Mouse (Mus musculus) heart, adult 2 months (tissue): ENCODE data around the gene Tmem116. TPM values are rescaled to one million over a fixed set of nuclear protein-coding genes. Genes with fewer than 3 reads are reported as not detected.
A peak's percentile ranks its signal among the peaks of the same experiment; 100 is the strongest.

Source experiments
- DNase-seq, 2 experiments: peaks; one replicate each; pipeline ENCODE4 v3.0.0; 2021
- H3K27ac ChIP-seq: fragments of 200-600 bp; 2 replicates; pipeline ENCODE4 v1.8.1; 2022
- H3K27me3 ChIP-seq: fragments of 200-500 bp; 2 replicates; pipeline ENCODE4 v1.6.1; 2012; ENCODE audit warnings: mild to moderate bottlenecking, low read length, inconsistent platforms, mixed read lengths; ENCODE audit not compliant: control insufficient read depth, insufficient read depth
- H3K36me3 ChIP-seq: fragments of 200-500 bp; 2 replicates; pipeline ENCODE4 v1.6.1; 2012; ENCODE audit warnings: low read length, inconsistent platforms; ENCODE audit not compliant: control insufficient read depth, insufficient read depth
- H3K4me1 ChIP-seq: fragments of 200-500 bp; 2 replicates; pipeline ENCODE4 v1.6.1; 2011; ENCODE audit warnings: low read length; ENCODE audit not compliant: control insufficient read depth, insufficient read depth
- H3K4me3 ChIP-seq: fragments of 200-600 bp; 2 replicates; pipeline ENCODE4 v1.8.1; 2022
- H3K79me2 ChIP-seq: fragments of 200-500 bp; replicated peaks from 2 replicates; pipeline ENCODE4 v1.6.1; 2012; ENCODE audit warnings: mild to moderate bottlenecking, inconsistent platforms, low read length, moderate library complexity, mixed read lengths; ENCODE audit not compliant: control insufficient read depth, insufficient read depth
- H3K9ac ChIP-seq: fragments of 200-500 bp; 2 replicates; pipeline ENCODE4 v1.6.1; 2012; ENCODE audit warnings: low read depth, mild to moderate bottlenecking, control low read depth, inconsistent platforms, low read length, mixed read lengths
- CTCF ChIP-seq: fragments of 200-600 bp; IDR thresholded peaks from 2 replicates; pipeline ENCODE4 v1.8.1; 2022; ENCODE audit warnings: antibody characterized with exemption, mild to moderate bottlenecking, moderate library complexity
- EP300 ChIP-seq: fragments of 200-500 bp; IDR thresholded peaks from 2 replicates; pipeline ENCODE4 v1.6.1; 2011; ENCODE audit warnings: low read depth, low read length, control low read depth; ENCODE audit not compliant: insufficient read depth
- POLR2A ChIP-seq: fragments of 200-500 bp; IDR thresholded peaks from 2 replicates; pipeline ENCODE4 v1.6.1; 2011; ENCODE audit warnings: mild to moderate bottlenecking, low read depth, low read length, control low read depth; ENCODE audit not compliant: insufficient read depth
- WGBS: fragments of 180-500 bp; shearing (Covaris S2); methylation state at CpG from one replicate; pipeline ENCODE4 v1.1.7; 2018; 5-methylcytosine and 5-hydroxymethylcytosine counted together
- intact Hi-C: fragments of 180-260 bp; cut with DNase I; formaldehyde crosslinking; loops from one replicate; pipeline ENCODE4 v1.15.1; 2025
- polyA plus RNA-seq: library from polyadenylated mRNA; depleted of rRNA; stranded (reverse); fragments of >200 nt; gene quantifications from 2 replicates; pipeline ENCODE4 v1.2.3, GENCODE M21; 2012
- total RNA-seq, 2 experiments: library from RNA; stranded (reverse); gene quantifications; 2 replicates each; pipeline ENCODE4 v1.2.3; 2021

Gene Tmem116
- total and polyA plus RNA-seq, 3 experiments, result 10.0 to 16.2 (median 12.6) TPM

DNA sequence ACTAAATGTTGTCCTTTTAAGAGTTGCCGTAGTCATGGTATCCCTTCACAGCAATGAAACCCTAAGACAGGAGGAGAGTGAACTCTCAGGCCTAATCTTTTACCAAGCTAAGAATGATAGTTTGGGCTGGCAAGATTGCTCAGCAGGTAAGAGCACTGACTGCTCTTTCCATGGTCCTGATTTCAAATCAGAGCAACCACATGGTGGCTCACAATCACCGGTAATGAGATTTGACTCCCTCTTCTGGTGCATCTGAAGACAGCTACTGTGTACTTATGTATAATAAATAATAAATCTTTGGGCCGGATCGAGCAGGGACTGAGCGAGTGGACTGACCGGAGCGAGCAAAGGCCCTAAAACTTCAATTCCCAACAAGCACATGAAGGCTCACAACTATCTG, 89.5 kb downstream of the Tmem116 start:
- no peak for DNase-seq
- no peaks in the 10 kb centered on the region; the same call in none of the 2 replicates for H3K79me2 ChIP-seq
- peaks cover 3% of the 10 kb centered on the region; the same call in 1 of the 2 replicates for H3K36me3 ChIP-seq
- no peak overlapping the region for H3K27ac ChIP-seq
- H3K9ac ChIP-seq, result no peak overlapping the region
- no peaks in the 10 kb centered on the region for H3K27me3 ChIP-seq
- WGBS, result 79% methylated on average over 7 of the region's 7 CpGs
- H3K4me1 ChIP-seq, result peaks cover 4% of the 10 kb centered on the region
- TF ChIP-seq POLR2A, result no peak
- TF ChIP-seq CTCF, result no peak
- TF ChIP-seq EP300, result no peak
- intact Hi-C loops, result no loop called here
- no peak overlapping the region for H3K4me3 ChIP-seq

GRCm38 (mm10) chr5:121543370-121543769, 91.7 kb downstream of the Tmem116 start:
- intact Hi-C loops, result no loop called here

DNA sequence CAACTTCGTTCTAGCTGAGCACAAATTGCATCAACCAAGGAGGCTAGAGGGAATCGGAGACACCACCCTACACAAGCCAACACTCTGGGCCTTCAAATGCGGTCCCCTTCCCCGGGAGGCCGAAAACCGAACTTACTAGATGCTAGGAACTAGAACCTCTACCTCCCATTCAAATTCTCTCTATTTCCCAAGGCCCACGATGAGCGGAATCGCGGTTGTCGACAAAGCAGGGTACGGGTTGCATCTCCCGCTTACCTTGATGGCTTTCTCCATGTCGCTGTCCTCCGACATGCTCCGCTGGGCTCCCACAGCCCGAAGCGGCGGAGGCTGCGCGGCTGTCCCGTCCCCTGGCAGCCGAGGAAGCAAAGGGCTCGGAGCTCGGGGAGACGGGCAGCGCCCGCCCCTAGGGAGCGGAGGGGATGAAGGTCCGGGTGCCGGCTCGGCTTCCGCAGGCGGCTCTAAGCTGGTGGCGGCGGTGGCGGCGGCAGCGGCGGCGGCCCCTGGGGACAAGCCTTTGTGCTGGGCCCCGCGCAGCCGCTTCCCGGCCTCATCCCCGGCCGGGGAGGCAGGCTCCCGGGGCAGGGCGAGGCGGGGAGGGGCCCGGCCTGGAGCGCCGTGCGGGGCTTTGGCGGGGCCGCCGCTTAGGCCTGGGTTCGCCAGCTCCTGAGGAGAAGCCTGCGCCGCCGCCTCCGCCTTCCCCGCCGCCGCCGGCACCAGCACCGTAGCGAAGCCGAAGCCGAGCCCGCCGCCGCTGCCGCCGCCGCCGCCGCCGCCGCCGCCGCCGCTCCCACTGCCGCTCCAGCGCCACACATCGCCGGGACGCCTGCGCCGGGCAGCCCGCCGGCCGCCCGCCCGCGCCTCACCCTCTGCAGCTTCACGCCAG, 93.5 kb downstream of the Tmem116 start, which contains the start of the genes Adam1a and Gm42878:
Adam1a (minus strand) TSS at position 573 of the 883 bp plus-strand sequence.
Gm42878 (minus strand) TSS at position 573 of the 883 bp plus-strand sequence.
- intact Hi-C loops, result loop anchor here (5.0 kb wide), 1 partner anchor 148 kb away; the partner anchor contains the start of gene Naa25
- WGBS, result under 1% methylated on average over 96 of the region's 97 CpGs
- H3K27me3 ChIP-seq, result no peaks in the 10 kb centered on the region
- H3K4me1 ChIP-seq, result peaks cover 4% of the 10 kb centered on the region
- DNase-seq, result no peak
- peak within 1 kb of the TSS; percentile 87 for H3K9ac ChIP-seq
- H3K79me2 ChIP-seq, result no peaks in the 10 kb centered on the region; the same call in none of the 2 replicates
- H3K36me3 ChIP-seq, result peaks cover 3% of the 10 kb centered on the region; the same call in 1 of the 2 replicates
- TF ChIP-seq EP300 (no peak), POLR2A (no peak), CTCF (no peak)
- H3K27ac ChIP-seq, result peak within 1 kb of the TSS; percentile 99
- H3K4me3 ChIP-seq, result peak within 1 kb of the TSS; percentile 79

More at GRCm38 (mm10) chr5:121543370-121543769, 91.7 kb downstream of the Tmem116 start:
- peaks cover 4% of the 10 kb centered on the region for H3K4me1 ChIP-seq
- no peaks in the 10 kb centered on the region; the same call in none of the 2 replicates for H3K79me2 ChIP-seq
- WGBS, result 65% methylated on average over 3 of the region's 3 CpGs
- no peak overlapping the region for H3K27ac ChIP-seq
- no peak overlapping the region for H3K4me3 ChIP-seq
- H3K36me3 ChIP-seq, result peaks cover 3% of the 10 kb centered on the region; the same call in 1 of the 2 replicates
- no peak overlapping the region for H3K9ac ChIP-seq
- H3K27me3 ChIP-seq, result no peaks in the 10 kb centered on the region
- no peak for DNase-seq
- TF ChIP-seq EP300, result no peak
- no peak for TF ChIP-seq POLR2A
- no peak for TF ChIP-seq CTCF

DNA sequence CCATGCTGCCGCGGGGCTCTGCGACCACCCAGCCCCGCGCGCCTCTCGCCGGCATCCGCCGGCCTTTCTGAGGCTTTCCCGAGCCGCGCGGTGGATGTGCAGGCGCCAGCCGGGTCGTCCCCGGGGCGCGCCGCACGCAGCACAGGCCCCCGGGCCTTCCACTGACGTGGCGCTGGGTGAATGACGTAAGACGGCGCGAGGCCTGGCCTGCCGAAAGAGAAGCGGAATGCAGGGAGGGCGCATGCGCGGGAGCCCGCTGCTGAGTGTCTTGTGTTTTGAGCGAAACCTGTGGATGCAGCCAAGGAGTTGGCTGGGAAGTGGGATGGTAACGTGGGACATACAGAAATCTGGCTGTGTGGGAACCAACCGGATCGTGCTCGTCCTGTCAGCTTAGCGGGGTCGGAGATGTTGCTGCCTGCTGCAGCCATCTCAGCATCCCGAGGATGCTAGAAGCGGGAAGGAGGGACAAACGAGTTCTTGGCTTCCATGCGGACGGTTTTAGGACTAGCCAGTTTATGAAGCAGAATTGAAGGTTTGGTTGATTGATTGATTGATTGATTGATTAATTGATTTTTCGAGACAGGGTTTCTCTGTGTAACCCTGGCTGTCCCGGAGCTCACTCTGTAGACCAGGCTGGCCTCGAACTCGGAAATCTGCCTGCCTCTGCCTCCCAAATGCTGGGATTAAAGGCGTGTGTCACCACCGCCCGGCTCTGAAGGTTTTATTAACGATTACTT, 94.3 kb downstream of the Tmem116 start, which contains the start of gene Mapkapk5:
Mapkapk5 (minus strand) TSS at position 113 of the 737 bp plus-strand sequence.
- peak within 1 kb of the TSS; percentile 99 for H3K27ac ChIP-seq
- under 1% methylated on average over 55 of the region's 55 CpGs for WGBS
- intact Hi-C loops, result loop anchor here (1.0 to 5.0 kb wide), 3 partner anchors 18 to 149 kb away; partner anchors contain the start of gene Naa25
- DNase-seq, result peak; percentile 96 to 100
- peak within 1 kb of the TSS; percentile 87 for H3K9ac ChIP-seq
- TF ChIP-seq POLR2A (peak; percentile 85), EP300 (peak; percentile 55; the same call in 1 of the 2 replicates), CTCF (no peak)
- H3K79me2 ChIP-seq, result no peaks in the 10 kb centered on the region; the same call in none of the 2 replicates
- peaks cover 3% of the 10 kb centered on the region; the same call in 1 of the 2 replicates for H3K36me3 ChIP-seq
- H3K27me3 ChIP-seq, result no peaks in the 10 kb centered on the region
- peak within 1 kb of the TSS; percentile 79 for H3K4me3 ChIP-seq
- peaks cover 4% of the 10 kb centered on the region for H3K4me1 ChIP-seq

DNA sequence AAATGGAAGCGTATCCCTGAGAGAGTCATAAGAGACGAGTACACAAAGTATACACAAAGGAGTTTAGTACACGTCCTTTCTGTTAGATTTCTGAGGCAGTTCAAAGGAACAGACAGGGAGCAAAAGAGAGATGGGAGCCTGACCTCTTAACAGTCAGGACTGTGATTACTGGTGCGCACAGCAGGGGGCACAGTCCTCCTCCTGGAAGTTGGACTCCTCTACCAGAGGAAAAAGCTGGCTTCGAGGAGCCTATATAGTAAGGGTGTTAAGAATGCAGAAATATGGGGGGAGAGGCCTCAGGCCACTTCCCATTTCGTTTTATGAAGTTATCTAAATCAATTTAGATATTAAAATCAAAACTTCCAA, 94.8 kb downstream of the Tmem116 start:
- Histone ChIP-seq H3K4me1 (peaks cover 4% of the 10 kb centered on the region), H3K9ac (no peak overlapping the region), H3K36me3 (peaks cover 3% of the 10 kb centered on the region; the same call in 1 of the 2 replicates), H3K27me3 (no peaks in the 10 kb centered on the region), H3K79me2 (no peaks in the 10 kb centered on the region; the same call in none of the 2 replicates), H3K4me3 (peak overlapping the region; percentile 79), H3K27ac (peak overlapping the region; percentile 99)
- TF ChIP-seq EP300 (peak; percentile 43; the same call in 1 of the 2 replicates), CTCF (peak; percentile 75), POLR2A (no peak)
- 10% methylated on average over 6 of the region's 6 CpGs for WGBS
- DNase-seq, result peak; percentile 41 to 48
- intact Hi-C loops, result loop anchor here (1.0 to 5.0 kb wide), 3 partner anchors 18 to 149 kb away; partner anchors contain the start of gene Naa25
